Mouse (Mus musculus) central nervous system, embryonic 18 days (tissue): ENCODE results near the gene Atf6b. TPM values are rescaled to one million over a fixed set of nuclear protein-coding genes. Genes with fewer than 3 reads are reported as not detected.

Source experiments
- polyA plus RNA-seq: library from polyadenylated mRNA; depleted of rRNA; stranded (reverse); fragments of >200 nt; gene quantifications from 2 replicates; pipeline ENCODE4 v1.2.3, GENCODE M21; 2012; rRNA removed

Atf6b gene
- 95.0 and 101 TPM in 2 replicates for polyA plus RNA-seq

DNA sequence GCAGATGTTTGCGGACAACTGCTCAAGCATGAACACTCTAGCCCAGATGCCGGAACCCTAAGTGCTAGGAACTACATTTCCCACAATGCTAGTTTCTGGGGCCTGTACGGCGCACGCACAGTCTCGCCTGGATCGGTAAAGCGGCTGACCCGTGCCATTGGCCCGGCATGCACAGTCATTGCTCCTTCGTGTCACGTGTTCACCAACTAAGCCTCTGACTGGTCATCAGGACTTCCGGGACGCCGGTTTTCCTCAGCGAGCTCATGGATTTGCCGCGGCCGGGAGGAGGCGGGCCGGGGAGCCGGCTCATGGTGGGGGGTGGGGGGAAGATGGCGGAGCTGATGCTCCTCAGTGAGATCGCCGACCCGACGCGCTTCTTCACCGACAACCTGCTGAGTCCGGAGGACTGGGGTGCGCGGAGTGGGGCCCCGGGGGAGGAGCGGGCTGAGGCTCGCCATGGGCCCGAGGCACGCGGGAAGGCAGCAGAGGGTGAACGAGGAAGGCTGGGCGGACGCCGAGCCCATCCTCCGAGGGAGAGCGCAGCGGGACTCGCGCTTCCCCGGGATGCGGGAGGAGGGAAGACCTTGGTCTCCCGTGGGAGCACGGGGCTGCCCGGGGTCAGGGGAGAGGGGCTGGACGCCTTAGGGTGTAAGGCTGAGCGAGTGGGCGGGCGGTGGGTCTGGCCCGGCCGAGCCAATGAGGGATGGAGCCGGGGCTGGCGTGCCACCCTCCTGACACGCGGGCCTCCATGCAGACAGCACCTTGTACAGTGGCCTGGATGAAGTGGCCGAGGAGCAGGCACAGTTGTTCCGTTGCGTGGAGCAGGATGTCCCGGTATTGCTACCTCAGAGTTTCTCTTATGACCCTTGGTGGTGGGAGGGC lies at the start of gene Atf6b:
Gene Atf6b, plus strand, starts transcription at position 241 of the 882 bp plus-strand sequence.

DNA sequence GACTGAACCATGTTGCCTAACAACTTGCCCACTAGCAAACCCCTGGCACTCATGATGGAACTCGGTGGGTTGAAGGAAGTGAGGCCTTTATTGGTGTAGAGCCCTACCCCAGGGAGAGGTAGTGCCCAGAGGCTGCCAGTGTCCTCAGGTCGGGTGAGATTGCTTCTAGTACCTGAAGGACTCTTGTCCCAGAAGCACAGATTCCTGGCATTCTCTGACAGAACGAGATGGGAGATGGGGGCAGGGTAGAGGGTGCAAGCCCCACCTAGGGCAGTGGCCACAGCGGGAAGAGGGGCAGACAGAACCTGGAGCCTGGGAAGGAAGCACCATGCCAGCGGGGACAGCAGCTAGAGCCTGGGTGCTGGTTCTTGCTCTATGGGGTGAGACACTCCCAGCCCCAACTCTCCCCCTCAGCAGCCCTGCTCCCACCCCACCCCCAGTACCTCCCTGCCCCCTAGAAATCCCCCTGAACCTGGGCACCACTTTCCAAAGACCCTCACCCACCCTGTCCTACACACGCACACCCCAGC lies 49.3 kb upstream of the Atf6b start, which contains the start of gene Ager:
Gene Ager, plus strand, starts transcription at position 297 of the 530 bp plus-strand sequence.

DNA sequence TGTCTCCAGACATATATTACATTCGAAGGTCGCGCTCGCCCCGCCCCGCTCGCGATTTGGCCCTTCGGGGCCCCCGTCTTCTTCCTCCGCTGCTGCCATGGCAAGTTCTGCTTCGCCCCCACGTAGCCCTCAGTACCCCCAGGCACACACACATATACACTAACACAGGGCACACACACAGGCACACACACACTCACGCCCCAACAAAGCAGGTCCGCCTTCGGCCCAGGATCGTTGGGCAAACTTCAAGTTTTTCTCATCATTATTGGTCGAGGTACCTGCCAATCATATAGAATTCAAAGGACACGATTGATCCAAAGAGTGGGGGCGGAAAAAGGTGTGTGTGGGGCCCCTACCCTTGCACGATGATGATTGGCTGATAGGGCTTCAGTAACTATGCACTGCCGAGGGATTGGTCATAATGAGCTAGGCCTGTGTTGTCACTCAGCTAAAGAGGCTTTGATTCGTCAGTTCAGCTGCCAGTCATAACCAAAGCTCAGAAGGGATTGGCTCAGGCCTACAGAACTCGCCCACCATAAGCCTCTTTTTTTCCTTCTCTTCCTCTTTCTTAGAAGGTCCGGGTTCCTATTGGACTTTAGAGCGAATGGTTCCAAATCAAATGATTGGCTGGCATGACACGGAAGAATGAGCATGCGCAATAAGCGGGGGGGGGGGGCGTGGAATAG lies 43.4 kb upstream of the Atf6b start, which contains the start of gene Rnf5:
Gene Rnf5, minus strand, starts transcription at position 316 of the 686 bp plus-strand sequence.

DNA sequence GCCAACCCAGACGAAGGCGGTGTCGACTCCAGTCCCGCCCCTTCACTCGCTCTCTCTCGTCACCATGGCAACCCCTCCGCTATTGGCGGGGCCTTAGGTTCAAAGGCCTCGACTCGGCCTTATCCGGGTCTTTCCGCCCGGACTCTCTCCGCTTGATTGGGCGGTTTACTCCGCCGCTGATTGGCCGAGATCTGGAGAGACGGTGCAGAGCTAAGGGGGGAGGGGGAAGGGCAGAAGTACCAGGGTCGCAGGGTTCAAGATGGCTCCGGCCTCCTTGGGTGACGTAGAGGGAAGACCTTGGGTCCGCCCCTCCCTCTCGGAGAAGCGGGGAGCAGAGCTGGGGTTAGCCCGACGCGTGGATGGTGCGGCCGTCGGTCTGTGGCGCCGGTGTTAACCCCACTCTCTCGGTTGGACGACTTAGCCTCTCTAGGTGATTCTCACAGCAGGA lies 42.9 kb upstream of the Atf6b start, which contains the start of gene Agpat1:
Gene Agpat1, plus strand, starts transcription at position 202 of the 448 bp plus-strand sequence.

DNA sequence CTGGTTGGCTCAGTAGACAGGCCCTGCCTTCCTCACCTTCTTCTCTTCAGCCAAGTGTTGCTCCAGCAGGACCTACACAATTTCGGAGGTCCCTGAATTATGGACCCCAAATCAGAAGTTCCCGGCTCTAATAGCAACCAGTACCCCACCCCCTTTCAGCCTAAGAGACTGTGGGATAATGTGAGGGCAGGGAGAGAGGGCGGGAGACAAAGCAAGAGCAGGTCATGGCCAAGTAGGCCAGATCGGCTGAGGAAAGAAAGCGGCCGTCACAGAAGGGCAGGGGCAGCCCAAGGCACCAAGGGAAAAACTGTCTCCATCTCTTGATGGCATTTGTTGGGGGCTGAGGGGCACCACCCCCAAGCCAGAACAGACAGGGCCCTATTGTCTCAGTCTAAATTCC lies 31.1 kb upstream of the Atf6b start, which contains the start of gene Egfl8:
Gene Egfl8, minus strand, starts transcription at position 101 of the 400 bp plus-strand sequence.

DNA sequence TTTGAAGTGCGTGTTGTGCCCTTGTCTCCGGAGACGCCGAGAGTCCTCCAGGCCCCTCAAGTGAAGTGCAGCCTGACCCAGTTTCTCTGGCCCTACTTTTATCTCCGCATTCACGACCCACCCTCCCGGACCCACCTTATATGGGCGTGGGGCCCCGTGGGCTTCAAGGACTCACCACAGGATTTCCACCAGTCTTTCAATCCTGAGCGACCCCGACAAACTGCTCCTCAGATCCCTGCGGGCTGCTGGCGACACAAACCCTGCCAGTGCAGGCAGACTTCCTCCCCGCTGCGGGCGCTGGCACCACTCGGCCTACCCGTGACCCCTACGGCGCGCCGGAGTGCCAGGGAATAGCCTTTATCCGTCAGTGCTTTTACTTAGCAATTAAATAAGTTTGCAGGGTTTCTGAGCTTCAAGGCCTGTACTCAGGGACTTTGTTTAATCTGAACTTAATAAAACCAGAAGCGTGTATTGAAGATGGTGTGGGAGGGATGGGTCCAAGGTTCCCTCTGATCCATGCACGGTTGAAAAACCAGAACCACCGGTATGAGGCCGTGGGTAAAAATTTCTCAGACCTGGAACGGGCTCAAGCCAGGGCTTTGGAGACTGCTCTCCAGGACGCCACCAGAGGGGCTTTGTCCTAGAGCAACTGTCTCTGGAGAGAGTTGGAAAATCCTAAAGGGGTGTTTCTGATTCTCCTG lies 18.9 kb upstream of the Atf6b start, which contains the start of gene Ppt2:
Gene Ppt2, minus strand, starts transcription at position 568 of the 701 bp plus-strand sequence.

DNA sequence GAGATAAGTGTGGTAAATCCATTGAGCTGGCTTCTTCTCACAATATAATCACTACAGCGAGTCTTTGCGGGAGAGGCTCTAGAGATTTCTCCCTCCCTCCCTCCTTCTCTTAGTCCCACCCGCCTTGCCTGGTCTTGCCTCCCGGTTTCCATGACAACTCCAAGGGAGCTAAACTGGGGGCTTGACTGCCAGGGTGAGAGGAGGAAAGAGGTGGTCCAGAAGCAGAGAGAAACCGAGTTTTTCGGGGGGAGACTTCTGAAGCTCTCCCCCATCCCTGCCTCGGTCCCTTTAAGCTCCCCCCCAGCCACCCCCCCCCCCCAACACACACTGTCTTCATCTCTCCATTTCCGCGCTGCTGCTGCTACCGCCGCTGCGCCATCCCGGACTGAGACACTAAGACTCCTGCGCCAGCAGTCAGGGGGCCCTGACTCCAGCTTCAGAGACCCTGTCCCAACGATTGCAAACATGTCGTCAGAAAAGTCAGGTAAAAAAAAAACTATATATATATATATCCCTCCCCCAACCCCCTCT lies 17.7 kb upstream of the Atf6b start, which contains the start of gene Prrt1:
Gene Prrt1, plus strand, starts transcription at position 313 of the 531 bp plus-strand sequence.

DNA sequence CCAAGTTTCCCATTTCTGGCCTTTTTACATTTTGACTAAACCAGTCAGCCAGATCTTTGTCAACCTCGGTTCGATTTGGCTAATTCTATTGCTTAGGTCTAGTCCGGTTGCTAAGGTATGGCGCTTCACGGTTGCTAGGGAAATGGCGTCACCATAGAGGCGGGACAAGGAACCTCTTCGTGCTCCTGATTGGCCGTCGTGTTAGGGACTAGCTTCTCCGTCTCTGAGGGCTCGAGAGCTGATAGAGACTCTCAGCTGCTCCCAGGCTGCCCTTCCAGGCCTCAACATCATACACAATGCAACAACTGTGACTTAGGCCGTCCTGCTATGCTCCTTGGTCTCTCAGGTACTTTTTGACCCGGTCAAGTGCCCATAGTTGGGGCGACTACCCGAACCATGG lies 2.3 kb upstream of the Atf6b start, which contains the start of gene Fkbpl:
Gene Fkbpl, plus strand, starts transcription at position 157 of the 400 bp plus-strand sequence.

DNA sequence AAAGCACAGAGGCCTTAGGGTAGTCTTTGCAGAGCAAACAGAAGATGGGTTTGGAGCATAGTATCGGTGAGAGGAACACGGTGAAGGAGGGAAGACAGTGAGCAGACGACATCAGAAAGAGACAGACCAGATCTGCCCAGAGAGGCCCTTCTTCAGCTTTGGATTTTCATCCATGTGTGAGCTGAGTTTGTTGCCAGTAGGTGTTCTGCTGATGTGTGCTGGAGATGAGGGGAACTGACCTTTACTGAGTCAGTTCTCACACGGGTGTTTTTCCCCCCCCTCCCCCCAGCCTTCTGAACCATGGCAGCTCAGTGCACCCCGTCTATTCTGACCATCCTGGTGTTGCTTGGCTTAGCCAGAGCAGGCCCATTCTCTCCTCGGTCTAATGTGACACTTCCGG lies 23.3 kb downstream of the Atf6b start, which contains the start of gene Tnxb:
Gene Tnxb, plus strand, starts transcription at position 301 of the 400 bp plus-strand sequence.

Other genes starting within 250 kb of the Atf6b start
- gene BC051142, start 248.3 kb upstream of the Atf6b start, polyA plus RNA-seq: 7.7 and 11.5 TPM in 2 replicates
- not detected in 2 replicates for gene Btnl4, start 169.8 kb upstream of the Atf6b start, polyA plus RNA-seq
- gene Btnl6, start 129.8 kb upstream of the Atf6b start, polyA plus RNA-seq: not detected in 2 replicates
- 6.4 and 8.1 TPM in 2 replicates for gene Notch4, start 82.9 kb upstream of the Atf6b start, polyA plus RNA-seq
- gene Gpsm3, start 57.3 kb upstream of the Atf6b start, polyA plus RNA-seq: 1.9 and 2.2 TPM in 2 replicates
- 66.5 and 66.7 TPM in 2 replicates for gene Pbx2, start 55.9 kb upstream of the Atf6b start, polyA plus RNA-seq
- 3.8 and 4.2 TPM in 2 replicates for gene Ager, start 49.3 kb upstream of the Atf6b start, polyA plus RNA-seq
- 199 and 200 TPM in 2 replicates for gene Rnf5, start 43.5 kb upstream of the Atf6b start, polyA plus RNA-seq
- 209 and 219 TPM in 2 replicates for gene Agpat1, start 42.9 kb upstream of the Atf6b start, polyA plus RNA-seq
- 5.5 and 12.4 TPM in 2 replicates for gene Egfl8, start 31.2 kb upstream of the Atf6b start, polyA plus RNA-seq
- 22.4 and 24.5 TPM in 2 replicates for gene Ppt2, start 18.6 kb upstream of the Atf6b start, polyA plus RNA-seq
- 66.0 and 82.7 TPM in 2 replicates for gene Prrt1, start 17.6 kb upstream of the Atf6b start, polyA plus RNA-seq
- 5.0 and 5.4 TPM in 2 replicates for gene Fkbpl, start 2.4 kb upstream of the Atf6b start, polyA plus RNA-seq
- gene Tnxb, start 23.4 kb downstream of the Atf6b start, polyA plus RNA-seq: 1.2 and 1.4 TPM in 2 replicates
- 0.63 and 1.0 TPM in 2 replicates for gene C4b, start 96.7 kb downstream of the Atf6b start, polyA plus RNA-seq
- 0.08 TPM in 1 of 2 replicates, not detected in the other for gene Cyp21a1, start 157.4 kb downstream of the Atf6b start, polyA plus RNA-seq
- gene Stk19, start 189.8 kb downstream of the Atf6b start, polyA plus RNA-seq: 75.7 and 76.3 TPM in 2 replicates
- gene Dxo, start 189.9 kb downstream of the Atf6b start, polyA plus RNA-seq: 61.1 and 67.6 TPM in 2 replicates
- 89.7 and 90.9 TPM in 2 replicates for gene Skiv2l, start 203.1 kb downstream of the Atf6b start, polyA plus RNA-seq
- 50.7 and 54.7 TPM in 2 replicates for gene Nelfe, start 203.2 kb downstream of the Atf6b start, polyA plus RNA-seq
- 0.29 and 2.0 TPM in 2 replicates for gene Cfb, start 215.4 kb downstream of the Atf6b start, polyA plus RNA-seq
- gene Zbtb12, start 232.3 kb downstream of the Atf6b start, polyA plus RNA-seq: 73.3 and 74.1 TPM in 2 replicates
- 0.29 TPM in 1 of 2 replicates, not detected in the other for gene Gm20547, start 234.9 kb downstream of the Atf6b start, polyA plus RNA-seq